Mouse (Mus musculus) splenic B cell, adult 2 months (primary cell): ENCODE measurements around the gene Gm5148.

Experiments used
- DNase-seq: peaks from one replicate; pipeline ENCODE4 v3.0.0-alpha.2; 2011; ENCODE audit warnings: low read depth, low spot score
- H3K27me3 ChIP-seq: 2 replicates; pipeline ENCODE4 v1.6.1; 2012; ENCODE audit warnings: mild to moderate bottlenecking, low read length, moderate library complexity, mixed read lengths; ENCODE audit not compliant: control insufficient read depth, poor library complexity, insufficient read depth, severe bottlenecking
- H3K36me3 ChIP-seq: 2 replicates; pipeline ENCODE4 v1.6.1; 2012; ENCODE audit warnings: mild to moderate bottlenecking, low read length, moderate library complexity, mixed read lengths; ENCODE audit not compliant: control insufficient read depth, poor library complexity, insufficient read depth, severe bottlenecking

Gm5148 gene

DNA sequence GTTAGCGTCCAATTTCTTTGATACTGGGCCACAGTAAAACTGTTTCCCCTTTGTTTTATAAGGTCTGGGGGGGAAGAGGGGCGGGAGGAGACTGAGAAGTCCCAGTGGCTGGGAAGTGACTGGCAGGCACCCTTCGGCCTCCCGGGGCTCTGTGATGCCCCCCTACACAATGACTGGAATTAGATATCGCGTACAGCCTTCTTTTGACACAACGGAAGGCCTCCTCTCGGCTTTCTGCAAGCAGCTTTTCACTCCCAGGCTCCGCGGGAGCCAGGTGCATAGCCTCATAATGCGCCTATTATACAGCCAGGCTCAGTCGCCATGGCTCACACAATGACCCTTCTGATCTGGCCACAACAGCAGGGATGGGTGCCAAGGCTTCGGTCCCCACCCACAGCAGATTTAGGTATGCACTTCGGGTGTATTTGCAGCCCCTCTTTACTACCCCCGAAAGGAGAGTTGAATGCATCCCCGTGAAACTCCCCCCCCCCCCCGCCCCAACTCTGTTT is 574 bp downstream of the Gm5148 start:
- Histone ChIP-seq H3K36me3 (no peaks in the 10 kb centered on the region), H3K27me3 (no peaks in the 10 kb centered on the region)
- DNase-seq = no peak

GRCm38 (mm10) chr3:37723061-37723521 is 1.2 kb downstream of the Gm5148 start:
- no peak for DNase-seq
- H3K36me3 ChIP-seq = no peaks in the 10 kb centered on the region
- H3K27me3 ChIP-seq = no peaks in the 10 kb centered on the region

GRCm38 (mm10) chr3:37722487-37723060 is 1.7 kb downstream of the Gm5148 start:
- DNase-seq = peak; percentile 23
- Histone ChIP-seq H3K27me3 (no peaks in the 10 kb centered on the region; the same call in 1 of the 2 replicates), H3K36me3 (no peaks in the 10 kb centered on the region)

- no peak for DNase-seq
- no peaks in the 10 kb centered on the region; the same call in 1 of the 2 replicates for H3K27me3 ChIP-seq
- no peaks in the 10 kb centered on the region for H3K36me3 ChIP-seq
Observed at GRCm38 (mm10) chr3:37716992-37717391, 7.3 kb downstream of the Gm5148 start.

GRCm38 (mm10) chr3:37715734-37716133 is 8.6 kb downstream of the Gm5148 start:
- no peaks in the 10 kb centered on the region; the same call in 1 of the 2 replicates for H3K27me3 ChIP-seq
- DNase-seq = no peak
- no peaks in the 10 kb centered on the region for H3K36me3 ChIP-seq

DNA sequence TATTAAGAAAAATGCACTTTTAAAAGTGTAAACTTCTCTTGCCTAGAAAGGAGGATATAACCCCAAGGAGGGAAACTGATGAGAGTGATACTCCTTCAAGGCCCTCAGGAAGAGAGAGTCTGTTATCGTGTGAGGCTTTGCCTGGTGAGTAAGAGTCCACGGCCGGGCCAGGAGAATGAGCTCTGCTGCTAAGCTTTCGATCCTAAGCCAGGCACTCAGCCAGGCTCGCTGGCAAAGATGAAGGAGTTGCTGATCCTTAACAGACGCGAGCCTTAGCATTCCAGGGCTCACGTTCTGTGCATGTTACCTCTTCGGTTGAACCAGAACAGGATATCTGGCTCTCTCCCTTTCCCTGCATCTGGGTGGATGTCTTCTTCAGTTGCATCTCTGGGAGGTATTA is 11.8 kb downstream of the Gm5148 start:
- H3K36me3 ChIP-seq = no peaks in the 10 kb centered on the region
- H3K27me3 ChIP-seq = no peaks in the 10 kb centered on the region
- DNase-seq = no peak

DNA sequence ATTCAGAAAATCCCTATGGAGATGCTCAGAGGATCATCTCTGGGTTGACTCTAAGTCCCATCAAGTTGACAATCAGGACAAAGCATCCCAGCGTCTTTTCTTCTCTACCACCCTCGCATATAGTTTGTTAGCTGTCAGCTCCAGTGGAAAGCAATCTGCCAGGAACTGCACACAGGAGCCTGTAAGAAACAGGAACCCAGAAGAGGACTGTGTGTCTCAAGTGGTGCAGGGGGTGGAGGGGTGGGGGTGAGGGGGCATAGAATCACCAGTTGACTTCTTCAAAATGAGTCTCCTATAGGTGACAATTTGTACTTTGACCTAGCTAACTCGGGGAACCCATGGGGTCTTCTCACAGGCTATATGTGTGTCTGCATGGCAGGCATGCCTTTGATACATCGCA is 12.7 kb downstream of the Gm5148 start:
- Histone ChIP-seq H3K36me3 (no peaks in the 10 kb centered on the region), H3K27me3 (no peaks in the 10 kb centered on the region)
- DNase-seq = no peak

DNA sequence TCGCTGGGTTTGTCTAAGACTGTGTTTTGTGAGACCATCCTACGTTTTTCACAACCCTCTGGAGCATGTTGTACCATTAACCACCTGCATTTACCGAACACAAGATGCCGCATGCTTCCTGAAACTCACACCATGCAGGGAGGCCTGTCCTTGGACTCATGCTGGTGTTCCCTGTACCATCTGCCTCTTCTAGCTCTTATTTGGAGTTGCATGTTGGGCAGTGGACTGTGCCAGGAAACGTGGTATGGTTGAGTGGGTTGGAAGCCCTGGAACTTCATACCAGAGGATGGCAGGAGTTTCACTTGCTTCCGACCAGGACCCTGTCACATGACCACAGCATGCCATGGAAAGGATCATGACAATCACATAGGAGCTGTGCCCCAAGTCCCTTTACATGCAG is 16.5 kb downstream of the Gm5148 start:
- no peaks in the 10 kb centered on the region for H3K27me3 ChIP-seq
- no peaks in the 10 kb centered on the region for H3K36me3 ChIP-seq
- no peak for DNase-seq

- DNase-seq = no peak
- Histone ChIP-seq H3K27me3 (no peaks in the 10 kb centered on the region), H3K36me3 (no peaks in the 10 kb centered on the region)
Observed at GRCm38 (mm10) chr3:37706439-37706838, 17.9 kb downstream of the Gm5148 start.

DNA sequence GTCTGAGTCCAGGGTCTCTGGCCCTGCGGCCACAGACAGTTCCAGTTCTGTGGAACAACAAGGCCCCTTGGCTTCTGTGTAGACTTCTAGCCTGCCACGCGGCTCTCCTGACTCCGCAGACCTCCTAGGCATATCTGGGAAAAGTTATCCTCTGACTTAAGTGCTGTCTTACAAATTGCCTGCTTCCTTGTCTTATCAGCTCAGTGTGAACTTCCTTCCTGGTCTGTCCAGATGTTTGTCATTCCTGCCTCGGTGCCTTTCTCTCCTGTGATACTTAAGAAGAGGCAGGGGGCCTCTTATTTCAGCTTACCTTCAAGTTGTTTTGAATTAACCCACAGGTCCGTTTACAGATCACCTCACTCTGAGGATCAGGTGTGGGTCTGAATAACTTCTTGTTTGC is 18.9 kb downstream of the Gm5148 start:
- no peak for DNase-seq
- Histone ChIP-seq H3K27me3 (no peaks in the 10 kb centered on the region), H3K36me3 (no peaks in the 10 kb centered on the region)

DNA sequence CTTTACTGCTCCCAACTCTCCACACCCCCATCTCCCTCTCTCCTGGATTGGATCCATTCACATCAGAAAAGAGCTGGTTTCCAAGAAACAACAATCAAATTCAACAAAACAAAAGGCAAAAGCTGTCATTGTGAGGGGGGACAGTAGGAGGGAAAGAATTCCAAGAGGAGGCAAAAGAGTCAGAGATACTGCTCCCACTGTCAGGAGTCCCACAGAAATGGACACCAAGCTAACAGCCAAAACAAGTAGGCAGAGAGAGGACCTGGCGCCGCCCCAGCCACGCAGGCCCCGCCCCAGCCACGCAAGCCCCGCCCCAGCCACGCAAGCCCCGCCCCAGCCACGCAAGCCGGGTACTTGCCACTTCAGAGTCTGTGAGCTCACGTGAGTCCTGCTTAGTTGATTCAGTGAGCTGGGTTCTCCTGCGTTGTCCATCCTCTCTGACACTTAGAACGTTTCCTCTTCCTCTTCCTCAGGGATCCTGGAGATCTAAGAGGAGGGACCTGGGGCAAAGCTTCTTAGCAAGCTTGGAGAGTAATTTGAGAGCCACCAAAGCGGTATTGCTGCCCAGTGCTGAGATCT is 19.5 kb downstream of the Gm5148 start:
- Histone ChIP-seq H3K27me3 (no peaks in the 10 kb centered on the region), H3K36me3 (no peaks in the 10 kb centered on the region)
- no peak for DNase-seq

DNA sequence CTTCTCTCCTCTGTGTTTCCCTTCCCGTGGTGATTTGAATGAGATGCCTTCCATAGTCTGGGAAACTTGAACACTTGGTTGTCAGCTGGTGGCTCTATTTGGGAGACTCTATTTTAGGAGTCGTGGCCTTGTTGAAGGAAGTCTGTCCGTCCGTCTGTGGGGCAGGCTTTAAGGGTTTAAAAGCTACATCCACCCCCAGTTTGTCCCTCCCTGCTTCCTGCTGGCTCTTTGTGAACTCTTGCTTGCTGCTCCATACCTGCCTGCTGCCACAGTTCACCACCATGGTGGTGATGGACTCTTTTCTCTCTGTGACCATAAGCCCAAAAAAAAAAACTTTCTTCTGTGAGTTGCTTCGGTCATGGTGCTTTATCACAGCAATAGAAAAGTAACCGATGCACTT is 21.2 kb downstream of the Gm5148 start:
- DNase-seq = no peak
- H3K36me3 ChIP-seq = no peaks in the 10 kb centered on the region
- H3K27me3 ChIP-seq = no peaks in the 10 kb centered on the region

DNA sequence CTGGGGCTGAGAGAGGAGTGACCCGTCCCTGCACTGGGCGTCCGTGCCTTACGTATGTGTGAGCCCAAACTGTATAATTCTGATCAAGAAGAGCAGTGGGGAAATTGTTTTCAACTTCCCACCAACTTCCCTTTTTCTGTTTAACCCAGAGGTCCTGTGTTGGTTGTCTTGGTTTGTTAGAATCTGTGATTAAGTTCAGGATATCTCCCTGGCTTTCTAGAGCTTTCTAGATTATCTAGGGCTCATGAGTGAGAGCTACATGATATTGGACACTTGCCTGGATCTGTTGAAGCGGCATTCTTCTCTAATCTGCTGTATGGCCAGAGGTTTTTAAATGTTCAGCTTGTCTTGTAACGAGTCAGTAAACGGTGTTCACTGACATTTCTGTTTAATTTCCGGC is 30.7 kb downstream of the Gm5148 start:
- Histone ChIP-seq H3K36me3 (no peaks in the 10 kb centered on the region), H3K27me3 (no peaks in the 10 kb centered on the region)
- peak; percentile 18 for DNase-seq

DNA sequence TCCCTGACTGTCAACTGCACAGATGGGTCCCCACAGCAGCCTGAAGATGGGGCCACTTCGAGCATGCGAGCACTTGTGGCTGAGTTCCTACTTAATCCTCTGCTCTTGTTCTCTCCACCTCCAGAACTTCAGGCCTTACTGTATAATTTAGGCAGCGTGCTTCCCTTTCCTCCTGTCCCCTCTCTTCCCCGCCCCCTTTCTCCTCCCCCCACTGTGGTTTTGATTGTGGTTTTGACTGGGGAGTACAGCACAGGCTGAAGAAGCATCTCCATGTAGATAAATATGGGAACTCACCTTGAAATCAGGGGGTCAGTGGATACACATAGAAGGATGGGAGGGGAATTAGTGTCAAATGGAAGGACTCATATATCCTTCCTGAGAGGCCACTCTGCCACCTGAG is 31.3 kb downstream of the Gm5148 start:
- no peak for DNase-seq
- H3K27me3 ChIP-seq = no peaks in the 10 kb centered on the region

GRCm38 (mm10) chr3:37687158-37687980 is 36.9 kb downstream of the Gm5148 start:
- peak; percentile 30 for DNase-seq
- Histone ChIP-seq H3K36me3 (no peaks in the 10 kb centered on the region), H3K27me3 (no peaks in the 10 kb centered on the region)

More for the DNA sequence above, 31.3 kb downstream of the Gm5148 start:
- no peaks in the 10 kb centered on the region for H3K36me3 ChIP-seq
